Mouse (Mus musculus) intestine, postnatal 0 days (tissue): ENCODE data around the gene Gm45337. TPM values are rescaled to one million over a fixed set of nuclear protein-coding genes. Genes with fewer than 3 reads are reported as not detected.
"Not testable (repeated sequence)": the region's sequence is repeated elsewhere in the genome, so short reads cannot be mapped to it uniquely, and the experiment has no call there.

Experiments
- ATAC-seq: fragments of 200-750 bp; cut with Nextera tagmentation; 2 replicates; pipeline ENCODE4 v1.8.0; 2017; ENCODE audit warnings: mild to moderate bottlenecking, moderate TSS enrichment, moderate library complexity
- H3K27ac ChIP-seq: fragments of 300-500 bp; sonication (generic); 2 replicates; pipeline ENCODE4 v1.5.1; 2014; ENCODE audit warnings: mild to moderate bottlenecking, low read depth, low read length, moderate library complexity
- H3K27me3 ChIP-seq: fragments of 300-500 bp; sonication (generic); replicated peaks from 2 replicates; pipeline ENCODE4 v1.6.1; 2014; ENCODE audit warnings: low read length, mixed read lengths; ENCODE audit not compliant: control insufficient read depth, insufficient read depth
- H3K36me3 ChIP-seq: fragments of 300-500 bp; sonication (generic); 2 replicates; pipeline ENCODE4 v1.6.1; 2014; ENCODE audit warnings: mild to moderate bottlenecking, moderate library complexity; ENCODE audit not compliant: control insufficient read depth, insufficient read depth
- H3K4me1 ChIP-seq: fragments of 300-500 bp; sonication (generic); replicated peaks from 2 replicates; pipeline ENCODE4 v1.6.1; 2014; ENCODE audit warnings: antibody characterized with exemption, low read length, mixed read lengths; ENCODE audit not compliant: control insufficient read depth, insufficient read depth
- H3K4me2 ChIP-seq: fragments of 300-500 bp; sonication (generic); replicated peaks from 2 replicates; pipeline ENCODE4 v1.6.1; 2014; ENCODE audit warnings: low read depth, mild to moderate bottlenecking, moderate library complexity
- H3K4me3 ChIP-seq: fragments of 300-500 bp; sonication (generic); 2 replicates; pipeline ENCODE4 v1.5.1; 2014; ENCODE audit warnings: low read depth, low read length
- H3K9ac ChIP-seq: fragments of 300-500 bp; sonication (generic); 2 replicates; pipeline ENCODE4 v1.6.1; 2014; ENCODE audit warnings: mild to moderate bottlenecking, low read depth, low read length
- H3K9me3 ChIP-seq: fragments of 300-500 bp; sonication (generic); 2 replicates; pipeline ENCODE4 v1.6.1; 2016; ENCODE audit warnings: mixed run types; ENCODE audit not compliant: control insufficient read depth
- CTCF ChIP-seq: sonication (generic); IDR thresholded peaks from 2 replicates; pipeline ENCODE4 v1.5.1; 2016; ENCODE audit warnings: low read depth, mild to moderate bottlenecking, control low read depth, antibody characterized with exemption, moderate library complexity
- WGBS: fragments of 180-500 bp; shearing (Covaris S2); extraction: QIAGEN DNeasy Blood & Tissue Kit; methylation state at CpG from one replicate; pipeline ENCODE4 v1.1.7; 2014; 5-methylcytosine and 5-hydroxymethylcytosine counted together
- polyA plus RNA-seq: library from polyadenylated mRNA; unstranded; fragments of >200 nt; fragmentation: Nextera tagmentation; extraction: Ambion mirVana; gene quantifications from 2 replicates; pipeline ENCODE4 v1.2.1, GENCODE M21; 2015

The Gm45337 gene
- not detected in 2 replicates for polyA plus RNA-seq

DNA sequence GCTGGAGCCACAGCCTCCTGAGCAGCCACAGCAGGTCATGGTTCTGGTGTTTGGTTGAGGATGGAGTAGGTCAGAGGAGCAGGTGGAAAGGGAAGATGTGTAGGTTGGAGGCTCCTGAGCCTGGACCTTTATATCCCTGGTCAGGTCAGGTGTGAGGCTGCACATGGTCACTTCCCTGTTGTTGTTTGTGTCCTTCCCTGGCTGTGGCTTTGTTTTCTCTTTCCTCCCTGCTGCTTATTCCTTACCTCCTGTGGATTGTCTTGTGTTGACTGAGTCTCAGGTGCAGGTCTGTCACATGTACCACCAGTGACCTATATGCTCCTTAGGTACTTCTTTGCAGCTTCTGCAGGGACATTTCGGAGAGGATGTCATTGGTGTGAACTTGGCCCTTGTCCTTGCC, at the start of gene Gm45337:
TSS of gene Gm45337 (minus strand) at position 101 of the 400 bp plus-strand sequence.
- no peak within 1 kb of the TSS for H3K27ac ChIP-seq
- no peaks in the 10 kb centered on the region for H3K4me1 ChIP-seq
- ATAC-seq: no peak
- no peak for TF ChIP-seq CTCF
- H3K4me3 ChIP-seq: no peak within 1 kb of the TSS
- no peak within 1 kb of the TSS for H3K4me2 ChIP-seq
- no peak within 1 kb of the TSS for H3K9ac ChIP-seq
- H3K27me3 ChIP-seq: peaks cover 6% of the 10 kb centered on the region; the same call in 1 of the 2 replicates
- H3K36me3 ChIP-seq: no peaks in the 10 kb centered on the region
- H3K9me3 ChIP-seq: no peaks in the 10 kb centered on the region
- WGBS: 73% methylated on average over 1 of the region's 1 CpGs

- no peaks in the 10 kb centered on the region for H3K4me1 ChIP-seq
- H3K4me3 ChIP-seq: no peak within 1 kb of the TSS
- WGBS: 15% methylated on average over 2 of the region's 2 CpGs
- H3K9ac ChIP-seq: no peak within 1 kb of the TSS
- no peak for TF ChIP-seq CTCF
- peak; percentile 25; the same call in 1 of the 2 replicates for ATAC-seq
- H3K36me3 ChIP-seq: no peaks in the 10 kb centered on the region
- no peak within 1 kb of the TSS for H3K27ac ChIP-seq
- 0 out of 2 replicates have a peak, but pooled peaks cover 3% of the 10 kb centered on the region for H3K9me3 ChIP-seq
- no peak within 1 kb of the TSS for H3K4me2 ChIP-seq
- H3K27me3 ChIP-seq: peaks cover 17% of the 10 kb centered on the region
These were observed 45.9 kb upstream of the Gm45337 start, which contains the start of gene Gm10153 for GRCm38 (mm10) chr7:142190289-142190688. Gm10153 (minus strand) TSS chr7:142190389.

DNA sequence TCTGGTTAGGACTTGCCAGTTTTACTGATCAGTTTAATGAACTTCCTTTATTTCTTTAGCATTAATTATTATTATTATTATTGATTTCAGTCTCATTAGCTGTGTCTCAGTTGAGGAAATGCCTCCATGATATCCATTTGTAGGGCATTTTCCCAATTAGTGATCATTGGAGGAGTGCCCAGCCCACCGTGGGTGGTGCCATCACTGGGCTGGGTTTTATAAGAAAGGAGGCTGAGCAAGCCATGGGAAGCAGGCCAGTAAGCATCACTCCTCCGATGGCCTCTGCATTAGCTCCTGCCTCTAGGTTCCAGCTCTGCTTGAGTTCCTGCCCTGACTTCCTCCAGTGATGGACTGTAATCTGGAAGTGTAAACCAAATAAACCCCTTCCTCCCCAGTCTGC, 43.7 kb upstream of the Gm45337 start:
- 76% methylated on average over 2 of the region's 2 CpGs for WGBS
- Histone ChIP-seq H3K9ac (no peak overlapping the region), H3K27ac (no peak overlapping the region), H3K36me3 (no peaks in the 10 kb centered on the region), H3K4me1 (no peaks in the 10 kb centered on the region), H3K27me3 (peaks cover 17% of the 10 kb centered on the region), H3K9me3 (no peaks in the 10 kb centered on the region), H3K4me2 (no peak overlapping the region), H3K4me3 (no peak overlapping the region)
- no peak for TF ChIP-seq CTCF
- ATAC-seq: no peak

DNA sequence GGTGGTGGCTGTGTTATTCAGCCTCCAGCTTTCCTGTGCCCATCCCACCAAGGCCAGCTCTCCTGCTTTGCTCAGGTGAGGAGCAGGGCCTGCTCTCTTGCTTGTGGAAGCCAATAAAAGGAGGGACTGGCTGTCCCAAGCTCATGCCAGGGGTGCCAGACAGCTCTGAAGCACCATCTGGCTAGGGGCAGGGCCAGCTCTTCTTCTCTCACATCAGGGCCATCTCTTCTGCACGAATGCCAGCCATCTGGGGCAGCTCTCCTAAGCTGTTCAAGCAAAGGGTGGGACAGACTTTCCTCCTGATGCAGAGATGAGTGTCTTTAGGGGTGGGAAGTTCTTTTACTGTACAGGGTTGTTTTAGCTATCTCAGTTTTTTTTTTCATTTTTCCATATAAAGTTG, 36.6 kb upstream of the Gm45337 start:
- WGBS: 39% methylated on average over 1 of the region's 1 CpGs
- no peak overlapping the region for H3K4me2 ChIP-seq
- no peaks in the 10 kb centered on the region for H3K27me3 ChIP-seq
- no peak overlapping the region for H3K4me3 ChIP-seq
- H3K4me1 ChIP-seq: no peaks in the 10 kb centered on the region
- H3K9me3 ChIP-seq: no peaks in the 10 kb centered on the region
- no peaks in the 10 kb centered on the region for H3K36me3 ChIP-seq
- TF ChIP-seq CTCF: no peak
- no peak overlapping the region for H3K9ac ChIP-seq
- H3K27ac ChIP-seq: no peak overlapping the region
- no peak for ATAC-seq

- 94% methylated on average over 1 of the region's 1 CpGs for WGBS
- no peak for ATAC-seq
- no peak overlapping the region for H3K9ac ChIP-seq
- TF ChIP-seq CTCF: no peak
- no peaks in the 10 kb centered on the region for H3K9me3 ChIP-seq
- H3K27me3 ChIP-seq: no peaks in the 10 kb centered on the region
- H3K4me1 ChIP-seq: no peaks in the 10 kb centered on the region
- no peaks in the 10 kb centered on the region for H3K36me3 ChIP-seq
- no peak overlapping the region for H3K27ac ChIP-seq
- H3K4me2 ChIP-seq: no peak overlapping the region
- no peak overlapping the region for H3K4me3 ChIP-seq
These were observed 34.3 kb upstream of the Gm45337 start for GRCm38 (mm10) chr7:142178685-142179084.

DNA sequence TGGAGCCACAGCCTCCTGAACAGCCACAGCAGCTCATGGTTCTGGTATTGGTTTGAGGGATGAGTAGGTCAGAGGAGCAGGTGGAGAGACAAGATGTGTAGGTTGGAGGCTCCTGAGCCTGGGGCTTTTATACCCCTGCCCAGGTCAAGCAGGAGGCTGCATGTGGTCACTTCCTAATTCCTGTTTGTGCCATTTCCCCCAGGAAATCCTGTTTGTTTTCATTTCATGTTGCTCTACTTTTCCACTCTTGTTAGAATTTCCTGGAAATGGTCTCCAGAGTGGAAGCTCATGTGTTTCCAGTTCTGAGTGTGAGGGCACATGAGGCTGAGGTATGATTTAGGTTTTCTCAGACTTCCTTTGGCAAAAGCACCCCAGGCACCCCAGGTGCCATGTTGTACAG, 31.5 kb upstream of the Gm45337 start, which contains the start of gene Krtap5-2:
TSS of gene Krtap5-2 (minus strand) at position 101 of the 400 bp plus-strand sequence.
- not testable (repeated sequence) for H3K4me3 ChIP-seq

DNA sequence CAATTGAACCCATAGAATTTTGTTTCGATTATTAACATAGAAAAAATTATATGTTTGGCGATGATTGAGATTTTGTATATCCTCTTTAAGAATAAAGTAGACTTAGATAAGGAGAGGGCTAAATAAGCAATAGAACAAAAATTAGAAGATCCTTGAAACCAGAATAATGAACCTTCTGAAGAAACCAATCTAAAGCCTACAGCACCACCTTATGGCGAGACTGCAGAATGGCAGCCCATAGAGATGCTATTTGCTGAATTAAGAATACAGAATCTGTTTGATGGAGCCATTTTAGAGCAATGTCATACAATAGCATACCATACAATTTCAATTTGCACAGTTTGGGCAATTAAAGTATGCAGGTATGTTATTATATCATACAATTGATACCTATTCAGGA, 25.4 kb upstream of the Gm45337 start:
- no peaks in the 10 kb centered on the region for H3K36me3 ChIP-seq
- no peak overlapping the region for H3K9ac ChIP-seq
- no peak for ATAC-seq
- 0 out of 2 replicates have a peak, but pooled peaks cover 2% of the 10 kb centered on the region for H3K27me3 ChIP-seq
- H3K4me3 ChIP-seq: no peak overlapping the region
- no peaks in the 10 kb centered on the region for H3K4me1 ChIP-seq
- H3K4me2 ChIP-seq: no peak overlapping the region
- whole genome bisulfite sequencing: 50% methylated on average over 3 of the region's 3 CpGs
- no peaks in the 10 kb centered on the region for H3K9me3 ChIP-seq
- H3K27ac ChIP-seq: no peak overlapping the region
- TF ChIP-seq CTCF: peak; percentile 67

More for the DNA sequence above, 31.5 kb upstream of the Gm45337 start, which contains the start of gene Krtap5-2:
- not testable (repeated sequence) for H3K27ac ChIP-seq, H3K9me3 ChIP-seq, H3K9ac ChIP-seq, H3K4me2 ChIP-seq, H3K36me3 ChIP-seq, H3K27me3 ChIP-seq, ATAC-seq, H3K4me1 ChIP-seq

DNA sequence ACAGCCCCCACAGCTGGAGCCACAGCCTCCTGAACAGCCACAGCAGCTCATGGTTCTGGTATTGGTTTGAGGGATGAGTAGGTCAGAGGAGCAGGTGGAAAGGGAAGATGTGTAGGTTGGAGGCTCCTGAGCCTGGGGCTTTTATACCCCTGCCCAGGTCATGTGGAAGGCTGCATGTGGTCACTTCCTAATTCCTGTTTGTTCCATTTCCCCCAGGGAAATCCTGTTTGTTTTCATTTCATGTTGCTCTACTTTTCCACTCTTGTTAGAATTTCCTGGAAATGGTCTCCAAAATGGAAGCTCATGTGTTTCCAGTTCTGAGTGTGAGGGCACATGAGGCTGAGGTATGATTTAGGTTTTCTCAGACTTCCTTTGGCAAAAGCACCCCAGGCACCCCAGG, 21.2 kb upstream of the Gm45337 start, which contains the start of gene Gm4553:
TSS of gene Gm4553 (minus strand) at position 101 of the 400 bp plus-strand sequence.
- ATAC-seq: not testable (repeated sequence)

More for the DNA sequence above, 21.2 kb upstream of the Gm45337 start, which contains the start of gene Gm4553:
- not testable (repeated sequence) for H3K4me1 ChIP-seq, H3K9ac ChIP-seq, H3K4me2 ChIP-seq, H3K36me3 ChIP-seq, H3K9me3 ChIP-seq, H3K4me3 ChIP-seq, H3K27me3 ChIP-seq, H3K27ac ChIP-seq
